Mouse (Mus musculus) heart, adult 2 months (tissue): ENCODE measurements at regions not wholly inside any gene's neighbourhood (a gene's known extent, or its start where the extent isn't known, plus 50 kb on each side); places are given as distances from the start of the nearest gene placed in this dataset.
"Not testable (repeated sequence)": the region's sequence is repeated elsewhere in the genome, so short reads cannot be mapped to it uniquely, and the experiment has no call there.

ENCODE experiments used
- CTCF ChIP-seq: fragments of 200-600 bp; IDR thresholded peaks from 2 replicates; pipeline ENCODE4 v1.8.1; 2022; ENCODE audit warnings: antibody characterized with exemption, mild to moderate bottlenecking, moderate library complexity
- POLR2A ChIP-seq: fragments of 200-500 bp; IDR thresholded peaks from 2 replicates; pipeline ENCODE4 v1.6.1; 2011; ENCODE audit warnings: mild to moderate bottlenecking, low read depth, low read length, control low read depth; ENCODE audit not compliant: insufficient read depth

- TF ChIP-seq CTCF, POLR2A: not testable (repeated sequence)
Measured at GRCm38 (mm10) chr6:112564119-112564518, 74.4 kb upstream of the Oxtr start.
